Mouse (Mus musculus) urinary bladder, postnatal 4 days (tissue): ENCODE data around the gene Sema6d.

Experiments
- DNase-seq, 2 experiments: peaks; one replicate each; pipeline ENCODE4 v3.0.0; 2021 to 2022; ENCODE audit warnings: low spot score in 2 of 2

The Sema6d gene

DNA sequence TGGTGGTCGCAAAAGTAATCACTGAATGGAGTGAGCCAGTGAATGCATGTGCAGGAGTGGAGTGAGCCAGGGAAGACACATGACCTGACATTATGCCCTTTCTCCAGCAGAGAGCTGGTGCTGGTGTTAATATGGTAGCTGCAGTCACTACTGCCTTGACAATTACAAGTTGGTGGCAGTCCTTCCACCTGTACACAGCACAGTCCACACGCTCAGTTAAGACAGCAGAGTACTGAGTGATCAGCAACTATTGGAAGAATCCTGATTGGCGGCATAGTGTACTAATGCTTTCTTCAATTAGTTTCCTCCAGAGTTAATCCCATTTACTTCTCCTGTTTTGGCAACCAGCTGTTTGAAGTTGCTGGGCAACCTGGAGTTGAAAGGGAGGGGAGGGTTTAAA is 81.9 kb downstream of the Sema6d start:
- no peak for DNase-seq

DNA sequence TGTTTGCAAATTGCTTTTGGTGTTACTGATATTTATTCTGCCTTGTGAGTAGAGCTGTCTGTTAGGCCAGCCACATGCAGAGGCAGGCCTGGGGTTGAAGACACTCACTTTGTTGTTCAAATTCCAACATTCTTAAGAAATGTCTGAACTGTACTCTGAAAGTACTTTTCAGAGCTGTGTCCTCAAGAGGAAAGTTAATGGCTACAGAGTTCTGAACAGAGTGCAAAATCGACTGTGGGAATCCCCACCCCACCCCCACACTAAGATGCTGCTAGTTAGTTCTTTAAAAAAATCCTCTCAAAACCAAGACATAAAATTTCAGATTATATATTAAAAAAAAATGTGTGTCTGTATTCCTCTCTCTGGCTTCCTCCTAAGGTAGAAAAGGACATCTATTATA is 86.5 kb downstream of the Sema6d start:
- no peak for DNase-seq

- no peak for DNase-seq
These were observed 87.0 kb downstream of the Sema6d start for GRCm38 (mm10) chr2:124176711-124177169.

DNA sequence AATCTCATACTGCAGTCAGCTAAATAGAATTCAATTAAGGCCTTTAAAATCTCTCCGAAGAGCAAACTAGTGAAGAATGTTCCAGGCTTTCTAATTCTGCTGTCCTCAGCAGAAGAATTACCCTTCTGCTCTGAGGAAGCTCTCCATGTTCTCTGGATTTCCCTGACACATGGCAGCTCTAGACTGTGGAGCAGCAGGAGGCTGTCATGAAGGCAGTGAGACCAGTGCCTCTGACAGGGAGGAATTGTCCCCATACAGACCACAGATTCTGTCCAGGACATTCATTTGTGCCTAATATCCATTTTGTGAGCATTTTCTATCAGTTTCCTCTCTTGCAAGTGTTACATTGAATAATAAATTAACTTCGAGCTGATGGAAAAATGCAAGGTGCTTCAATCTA is 99.5 kb downstream of the Sema6d start:
- DNase-seq = no peak

GRCm38 (mm10) chr2:124194041-124194440 is 104.3 kb downstream of the Sema6d start:
- DNase-seq = no peak

GRCm38 (mm10) chr2:124201493-124201892 is 111.7 kb downstream of the Sema6d start:
- DNase-seq = no peak

DNA sequence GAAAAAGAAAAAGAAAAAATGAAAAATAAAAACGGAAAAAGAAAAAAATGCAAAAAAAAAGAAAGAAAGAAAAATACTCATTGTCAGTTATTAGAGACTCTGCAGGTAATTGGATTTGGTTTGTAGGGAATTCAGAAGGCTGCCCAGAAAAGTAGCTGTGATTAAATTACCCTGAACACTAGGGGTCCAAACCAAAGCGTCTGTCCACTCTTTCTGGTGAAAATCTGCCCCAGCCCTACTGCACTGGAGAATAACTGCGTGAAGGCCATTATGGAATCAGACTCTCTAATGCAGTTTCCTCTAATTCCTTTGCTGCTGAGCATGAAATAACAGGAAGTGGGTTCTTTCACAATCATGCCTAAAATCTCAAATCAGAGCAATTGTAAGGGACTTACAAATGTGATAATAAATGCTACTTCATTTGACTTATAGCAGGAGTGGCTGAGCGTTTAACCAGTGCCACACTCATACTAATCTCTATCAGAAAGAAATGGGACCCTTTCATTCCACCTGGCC is 112.8 kb downstream of the Sema6d start:
- no peak for DNase-seq

DNA sequence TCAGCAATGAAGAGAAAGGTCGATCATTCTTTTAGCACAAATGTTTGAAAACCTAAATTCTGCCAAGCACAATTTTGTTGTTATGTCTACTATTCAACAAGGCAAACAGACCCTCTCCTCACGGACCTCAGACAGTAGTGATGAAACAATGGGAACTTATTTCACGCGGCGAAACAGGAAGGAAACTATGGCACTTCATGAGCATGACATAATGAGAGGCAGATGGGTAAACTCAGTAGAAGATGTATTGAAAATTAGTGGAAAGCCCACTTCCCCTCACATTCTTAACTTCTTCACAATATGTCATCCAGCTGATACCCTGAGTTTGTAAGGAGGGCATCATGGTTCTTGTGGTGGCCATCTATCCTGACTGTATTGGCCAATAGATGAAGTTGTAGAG is 116.0 kb downstream of the Sema6d start:
- no peak for DNase-seq

GRCm38 (mm10) chr2:124208251-124208650 is 118.5 kb downstream of the Sema6d start:
- DNase-seq = no peak

- DNase-seq = no peak
These were observed 133.8 kb downstream of the Sema6d start for GRCm38 (mm10) chr2:124223559-124223958.

DNA sequence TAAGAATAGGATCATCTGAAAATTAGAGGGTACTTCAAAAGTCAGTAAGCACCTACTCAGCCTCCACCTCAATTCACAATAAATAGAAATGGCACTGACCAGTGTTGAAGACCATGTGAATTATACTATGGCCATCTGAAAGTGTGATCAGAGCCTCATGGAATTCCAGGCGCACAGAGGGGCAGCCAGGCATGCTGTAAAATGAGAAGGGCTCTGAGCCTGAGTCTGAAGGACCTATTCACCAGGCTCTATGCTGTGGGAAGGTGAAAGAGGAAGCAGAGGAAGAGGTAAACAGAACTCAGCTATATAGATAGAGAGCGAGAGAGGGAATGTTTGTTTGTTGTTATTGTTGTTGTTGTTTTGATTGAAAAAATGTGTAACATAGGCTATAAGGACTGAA is 134.6 kb downstream of the Sema6d start:
- no peak for DNase-seq

GRCm38 (mm10) chr2:124234636-124235221 is 145.0 kb downstream of the Sema6d start:
- no peak for DNase-seq

- no peak for DNase-seq
These were observed 145.7 kb downstream of the Sema6d start for GRCm38 (mm10) chr2:124235237-124236055.

DNA sequence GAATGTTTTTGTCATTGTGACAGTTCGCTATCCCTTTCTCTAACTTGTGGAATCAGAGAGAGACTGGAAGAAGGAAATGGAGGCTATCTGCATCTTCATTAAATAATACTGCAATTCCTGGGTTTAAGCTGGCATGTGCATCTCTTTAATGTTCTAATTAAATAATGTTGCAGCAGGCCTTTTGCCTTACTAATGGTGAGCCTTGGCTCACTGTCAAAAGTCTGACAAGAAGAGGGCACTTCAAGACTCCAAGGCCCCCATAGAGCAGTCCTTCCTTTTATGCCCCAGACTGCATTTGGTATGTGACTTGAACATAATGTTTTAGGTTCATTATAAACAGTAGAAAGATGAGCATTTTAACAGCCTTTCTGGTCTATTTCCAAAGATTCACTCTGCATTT is 147.1 kb downstream of the Sema6d start:
- no peak for DNase-seq

- DNase-seq = no peak
These were observed 153.8 kb downstream of the Sema6d start for GRCm38 (mm10) chr2:124243608-124244007.

DNA sequence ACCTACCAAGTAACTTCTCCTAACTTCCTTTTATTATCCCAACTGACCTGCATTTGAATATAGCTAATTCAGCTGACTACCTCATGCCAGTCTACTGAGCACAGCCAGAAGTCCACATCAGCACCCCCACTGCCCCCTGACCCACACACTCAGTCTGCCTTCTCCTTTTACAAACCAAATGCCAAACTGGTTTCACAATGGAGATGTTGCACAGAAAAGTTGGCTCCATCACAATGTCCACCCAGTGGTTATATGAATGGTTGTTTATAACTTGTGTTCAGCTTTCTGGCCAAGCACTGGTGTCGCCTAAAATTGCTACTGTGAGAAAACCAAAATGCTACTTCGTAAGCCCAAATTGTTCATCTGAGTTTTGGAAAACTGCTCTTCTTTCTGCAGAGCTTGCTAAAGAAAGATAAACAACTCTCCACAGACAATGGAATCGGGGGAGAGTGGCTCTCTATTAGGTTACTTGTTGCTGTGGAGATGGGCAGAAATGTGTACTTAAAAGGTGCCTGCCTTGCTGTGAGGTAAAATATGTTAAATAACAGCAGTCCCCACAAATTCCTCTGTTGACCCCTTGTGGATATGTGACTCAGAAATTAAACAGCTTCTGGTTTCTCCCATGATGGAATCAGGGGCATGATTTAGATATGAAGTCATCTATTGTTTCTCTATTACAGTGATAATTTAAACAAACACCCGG is 154.9 kb downstream of the Sema6d start:
- DNase-seq = no peak

GRCm38 (mm10) chr2:124258108-124258507 is 168.3 kb downstream of the Sema6d start:
- DNase-seq = no peak

DNA sequence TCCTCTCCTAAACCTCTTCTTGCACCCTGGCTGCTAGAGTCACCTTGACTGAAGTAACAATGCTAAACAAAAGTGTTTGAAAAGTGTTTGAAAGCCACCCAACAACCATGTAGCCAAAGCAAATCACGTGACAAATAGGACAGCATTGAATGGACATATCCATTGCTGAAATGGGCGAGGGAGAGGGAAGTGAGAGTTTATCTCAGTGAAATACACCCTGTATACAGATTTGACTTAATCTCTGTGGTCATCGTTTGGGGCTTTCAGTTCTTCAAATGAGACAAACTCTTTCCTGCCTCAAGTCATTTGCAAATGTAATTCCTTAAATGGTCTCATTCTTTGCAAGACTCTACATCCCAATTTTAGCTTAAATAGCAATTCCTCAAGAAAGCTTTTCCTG is 174.5 kb downstream of the Sema6d start:
- DNase-seq = no peak

DNA sequence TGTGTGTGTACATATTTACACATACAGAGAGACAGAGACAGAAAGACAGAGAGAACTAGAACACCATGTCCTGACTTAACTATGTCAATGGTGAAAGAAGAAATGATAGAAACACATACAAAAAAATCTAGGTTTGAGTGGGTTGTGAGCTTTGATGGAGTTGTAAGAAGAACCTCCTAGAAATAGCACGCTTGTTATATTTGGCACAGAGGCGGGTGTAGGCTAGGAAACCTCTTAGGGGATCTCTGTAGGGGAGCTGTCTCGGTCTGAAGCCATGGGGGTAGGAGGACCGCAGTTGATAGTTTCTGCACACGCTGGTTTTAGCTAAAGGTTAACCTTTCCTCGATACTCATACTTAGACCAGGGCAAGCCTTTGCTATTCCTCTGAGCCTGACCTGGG is 181.4 kb downstream of the Sema6d start:
- DNase-seq = no peak

- DNase-seq = no peak
These were observed 187.7 kb downstream of the Sema6d start for GRCm38 (mm10) chr2:124277492-124277891.

DNA sequence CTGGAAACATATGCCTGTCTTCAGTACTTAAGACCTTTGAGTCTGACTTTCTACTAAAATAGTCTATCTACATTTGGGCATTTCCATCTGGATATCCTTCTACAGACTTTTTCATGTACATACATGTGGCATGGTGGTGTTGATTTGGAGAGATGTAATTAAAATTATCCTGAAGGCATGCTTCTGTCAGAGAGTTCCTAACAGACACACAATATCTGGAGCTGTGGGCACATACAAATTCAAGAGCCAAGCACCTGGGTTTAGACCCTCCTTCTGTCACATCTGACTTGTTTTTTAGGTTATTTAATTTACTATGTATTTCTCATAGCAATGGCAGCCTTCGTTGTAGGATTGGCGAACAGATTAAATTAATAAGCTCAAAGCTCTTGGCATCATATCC is 195.3 kb downstream of the Sema6d start:
- no peak for DNase-seq

GRCm38 (mm10) chr2:124289356-124289755 is 199.6 kb downstream of the Sema6d start:
- no peak for DNase-seq

DNA sequence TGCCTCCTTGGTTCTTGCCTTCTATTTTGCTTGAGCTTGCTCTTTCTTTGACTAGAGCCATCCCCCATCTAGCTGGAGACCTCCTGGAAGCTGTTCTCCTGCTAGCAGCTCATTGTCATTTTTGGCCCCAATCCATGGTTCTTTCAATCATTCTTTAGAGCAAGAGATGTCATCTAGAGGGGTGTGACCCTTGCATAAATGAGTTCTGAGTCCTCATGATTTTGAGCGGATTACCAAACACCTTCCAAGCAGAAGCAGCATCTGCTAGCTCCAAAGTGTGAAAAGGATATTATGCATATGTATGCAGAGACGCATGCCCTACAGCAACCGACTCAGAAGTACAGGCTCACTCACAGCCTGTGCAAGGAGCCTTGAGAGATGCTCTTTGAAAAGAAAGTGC is 201.4 kb downstream of the Sema6d start:
- no peak for DNase-seq
